Mouse (Mus musculus) frontal cortex, adult (tissue): ENCODE measurements around the gene Osbp.

Source experiments
- ATAC-seq: cut with Nextera tagmentation; 2 replicates; pipeline ENCODE4 v1.9.2; 2017; ENCODE audit warnings: mild to moderate bottlenecking, moderate library complexity, mixed read lengths; ENCODE audit not compliant: low TSS enrichment

The Osbp gene

GRCm38 (mm10) chr19:12011560-12012556 is 46.1 kb downstream of the Osbp start:
- peak; percentile 45 for ATAC-seq

GRCm38 (mm10) chr19:12012615-12013014 is 46.9 kb downstream of the Osbp start:
- no peak for ATAC-seq

GRCm38 (mm10) chr19:12013228-12013627 is 47.5 kb downstream of the Osbp start:
- ATAC-seq, result no peak

GRCm38 (mm10) chr19:12015708-12016107 is 50.0 kb downstream of the Osbp start:
- ATAC-seq, result no peak

GRCm38 (mm10) chr19:12016192-12016591 is 50.5 kb downstream of the Osbp start:
- no peak for ATAC-seq

- ATAC-seq, result no peak
Observed at GRCm38 (mm10) chr19:12024149-12024548, 58.4 kb downstream of the Osbp start.

- ATAC-seq, result no peak
Observed at GRCm38 (mm10) chr19:12025333-12025732, 59.6 kb downstream of the Osbp start.

- ATAC-seq, result peak; percentile 74
Observed at GRCm38 (mm10) chr19:12026606-12027005, 60.9 kb downstream of the Osbp start.

- no peak for ATAC-seq
Observed at GRCm38 (mm10) chr19:12037727-12038126, 72.0 kb downstream of the Osbp start.

- ATAC-seq, result no peak
Observed at GRCm38 (mm10) chr19:12041217-12041616, 75.5 kb downstream of the Osbp start, which contains the start of gene Olfr1423. Gene Olfr1423, minus strand, starts transcription at chr19:12041317.

- no peak for ATAC-seq
Observed at GRCm38 (mm10) chr19:12043163-12043562, 77.4 kb downstream of the Osbp start.
